Mouse (Mus musculus): ENCODE data around the gene Kctd2.

- TF ChIP-seq ELF1 (IDR thresholded peaks at IDR 0.05; ENCODE audit: low read depth, low read length) (no peak), TCF12 (IDR thresholded peaks at IDR 0.05; ENCODE audit: low read depth, low read length) (no peak), CTCF (conservative IDR thresholded peaks at IDR 0.05 in 1 of 2, IDR thresholded peaks at IDR 0.05 in 1 of 2; ENCODE audit: low read depth in 2 of 2, low read length in 2 of 2) (no peak), POLR2A (IDR thresholded peaks at IDR 0.05; ENCODE audit: low read depth, low read length) (no peak), SMC3 (IDR thresholded peaks at IDR 0.05; ENCODE audit: low read depth, low read length) (no peak), ETS1 (conservative IDR thresholded peaks at IDR 0.05; ENCODE audit: low read depth, low read length) (no peak), USF1 (IDR thresholded peaks at IDR 0.05; ENCODE audit: low read depth, low read length) (no peak), MAX (IDR thresholded peaks at IDR 0.05; ENCODE audit: low read length) (no peak)
These were observed 21.5 kb downstream of the Kctd2 start for GRCm38 (mm10) chr11:115441417-115441816.

Measured in CH12.LX (cell line).